Mouse (Mus musculus) neural tube, embryonic 15.5 days (tissue): Measurements from ENCODE around the gene Mfap1a. TPM values are rescaled to one million over a fixed set of nuclear protein-coding genes. Genes with fewer than 3 reads are reported as not detected.

Source experiments
- ATAC-seq: fragments of 200-750 bp; cut with Nextera tagmentation; 2 replicates; pipeline ENCODE4 v1.8.0; 2017; ENCODE audit warnings: mild to moderate bottlenecking, moderate TSS enrichment, moderate library complexity; ENCODE audit not compliant: low FRiP score
- H3K27ac ChIP-seq: fragments of 300-500 bp; sonication (generic); replicated peaks from 2 replicates; pipeline ENCODE4 v1.5.1; 2015; ENCODE audit warnings: mild to moderate bottlenecking, inconsistent platforms
- H3K27me3 ChIP-seq: fragments of 300-500 bp; sonication (generic); replicated peaks from 2 replicates; pipeline ENCODE4 v1.6.1; 2015; ENCODE audit warnings: inconsistent platforms
- H3K36me3 ChIP-seq: fragments of 300-500 bp; sonication (generic); 2 replicates; pipeline ENCODE4 v1.6.1; 2015; ENCODE audit warnings: inconsistent platforms
- H3K4me1 ChIP-seq: fragments of 300-500 bp; sonication (generic); 2 replicates; pipeline ENCODE4 v1.6.1; 2015; ENCODE audit warnings: inconsistent platforms
- H3K4me2 ChIP-seq: fragments of 300-500 bp; sonication (generic); 2 replicates; pipeline ENCODE4 v1.6.1; 2015; ENCODE audit warnings: inconsistent platforms, mild to moderate bottlenecking, moderate library complexity
- H3K4me3 ChIP-seq: fragments of 300-500 bp; sonication (generic); replicated peaks from 2 replicates; pipeline ENCODE4 v1.5.1; 2015; ENCODE audit warnings: mild to moderate bottlenecking, inconsistent platforms
- H3K9ac ChIP-seq: fragments of 300-500 bp; sonication (generic); replicated peaks from 2 replicates; pipeline ENCODE4 v1.6.1; 2015; ENCODE audit warnings: mild to moderate bottlenecking, inconsistent platforms
- H3K9me3 ChIP-seq: fragments of 300-500 bp; sonication (generic); replicated peaks from 2 replicates; pipeline ENCODE4 v1.6.1; 2016; ENCODE audit warnings: inconsistent platforms
- WGBS: fragments of 180-500 bp; shearing (Covaris S2); methylation state at CpG from one replicate; pipeline ENCODE4 v1.1.7; 2015; ENCODE audit warnings: mixed read lengths; 5-methylcytosine and 5-hydroxymethylcytosine counted together
- microRNA-seq: library from miRNA; unstranded; fragments of <30 nt; microRNA quantifications from one replicate; pipeline ENCODE4, GENCODE M21; 2017
- polyA plus RNA-seq: library from polyadenylated mRNA; unstranded; fragments of >200 nt; fragmentation: Nextera tagmentation; extraction: Ambion mirVana; gene quantifications from 2 replicates; pipeline ENCODE4 v1.2.1, GENCODE M21; 2015

Mfap1a gene
- polyA plus RNA-seq, 1 experiment from 2014 or later, result 27.8 TPM

- Histone ChIP-seq H3K9me3 (no peaks in the 10 kb centered on the region), H3K4me3 (peak within 1 kb of the TSS; percentile 100), H3K27ac (peak within 1 kb of the TSS; percentile 98), H3K27me3 (no peaks in the 10 kb centered on the region), H3K4me1 (peaks cover 26% of the 10 kb centered on the region), H3K36me3 (peaks cover 24% of the 10 kb centered on the region), H3K4me2 (peak within 1 kb of the TSS; percentile 87), H3K9ac (peak within 1 kb of the TSS; percentile 96)
- peak; percentile 98 for ATAC-seq
- 2% methylated on average over 72 of the region's 74 CpGs for WGBS
Measured at GRCm38 (mm10) chr2:121448739-121449535, 57.5 kb downstream of the Mfap1a start, which contains the start of gene Serf2. Gene Serf2 (plus strand): TSS chr2:121449195.

- ATAC-seq, result no peak
- peak overlapping the region; percentile 34; the same call in 1 of the 2 replicates for H3K9ac ChIP-seq
- H3K36me3 ChIP-seq, result peaks cover 16% of the 10 kb centered on the region
- H3K27ac ChIP-seq, result peak overlapping the region; percentile 98
- peak overlapping the region; percentile 100 for H3K4me3 ChIP-seq
- 19% methylated on average over 9 of the region's 9 CpGs for WGBS
- peaks cover 26% of the 10 kb centered on the region for H3K4me1 ChIP-seq
- peak overlapping the region; percentile 87 for H3K4me2 ChIP-seq
- no peaks in the 10 kb centered on the region for H3K27me3 ChIP-seq
- no peaks in the 10 kb centered on the region for H3K9me3 ChIP-seq
Measured at GRCm38 (mm10) chr2:121448136-121448535, 58.3 kb downstream of the Mfap1a start.

GRCm38 (mm10) chr2:121447006-121447405 is 59.5 kb downstream of the Mfap1a start:
- WGBS, result 92% methylated on average over 3 of the region's 3 CpGs
- peaks cover 35% of the 10 kb centered on the region for H3K4me1 ChIP-seq
- ATAC-seq, result no peak

DNA sequence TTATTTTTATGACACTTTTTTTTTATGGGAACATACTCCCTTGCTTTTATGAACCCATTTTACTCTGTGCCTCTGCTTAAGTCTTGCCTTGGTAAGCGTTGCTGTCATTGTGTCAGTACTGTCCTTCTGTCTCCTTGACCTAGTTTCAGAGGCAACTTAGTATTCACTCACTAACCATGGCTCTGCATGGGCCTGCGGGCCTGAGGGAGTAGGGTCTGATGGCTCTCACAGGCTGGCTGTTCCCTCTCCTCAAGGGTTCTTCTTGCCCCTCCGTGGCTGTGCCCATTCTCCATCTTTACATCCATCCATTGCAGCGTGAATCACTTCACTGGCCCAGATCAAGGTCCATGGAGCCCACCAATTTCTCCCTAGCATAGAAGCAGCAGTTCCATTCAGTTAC is 60.0 kb downstream of the Mfap1a start:
- no peak overlapping the region for H3K9ac ChIP-seq
- no peak overlapping the region for H3K4me2 ChIP-seq
- H3K36me3 ChIP-seq, result peaks cover 4% of the 10 kb centered on the region; the same call in 1 of the 2 replicates
- ATAC-seq, result no peak
- H3K27ac ChIP-seq, result no peak overlapping the region
- peaks cover 37% of the 10 kb centered on the region for H3K4me1 ChIP-seq
- peaks cover 15% of the 10 kb centered on the region for H3K27me3 ChIP-seq
- no peak overlapping the region for H3K4me3 ChIP-seq
- 88% methylated on average over 4 of the region's 4 CpGs for WGBS
- H3K9me3 ChIP-seq, result no peaks in the 10 kb centered on the region

More at GRCm38 (mm10) chr2:121447006-121447405, 59.5 kb downstream of the Mfap1a start:
- Histone ChIP-seq H3K9ac (no peak overlapping the region), H3K36me3 (peaks cover 5% of the 10 kb centered on the region; the same call in 1 of the 2 replicates), H3K9me3 (no peaks in the 10 kb centered on the region), H3K4me2 (no peak overlapping the region), H3K4me3 (no peak overlapping the region), H3K27ac (no peak overlapping the region), H3K27me3 (peaks cover 10% of the 10 kb centered on the region)

DNA sequence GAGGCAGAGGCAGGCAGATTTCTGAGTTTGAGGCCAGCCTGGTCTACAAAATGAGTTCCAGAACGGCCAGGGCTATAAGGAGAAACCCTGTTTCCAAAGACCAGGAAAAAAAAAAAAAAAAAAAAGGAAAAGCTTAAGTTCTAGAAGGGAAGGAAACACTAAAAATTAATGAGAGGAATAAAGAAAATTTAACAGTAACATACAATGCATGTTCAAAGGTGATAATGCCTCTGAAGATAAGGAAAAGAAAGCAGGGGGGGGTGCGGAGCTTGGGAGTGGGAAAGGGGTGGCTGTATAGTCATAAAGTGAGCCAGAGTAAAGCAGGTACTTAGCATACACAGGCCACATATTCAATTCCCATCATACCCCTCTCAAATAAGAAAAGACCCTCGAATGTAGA is 61.3 kb downstream of the Mfap1a start:
- H3K27ac ChIP-seq, result no peak overlapping the region

DNA sequence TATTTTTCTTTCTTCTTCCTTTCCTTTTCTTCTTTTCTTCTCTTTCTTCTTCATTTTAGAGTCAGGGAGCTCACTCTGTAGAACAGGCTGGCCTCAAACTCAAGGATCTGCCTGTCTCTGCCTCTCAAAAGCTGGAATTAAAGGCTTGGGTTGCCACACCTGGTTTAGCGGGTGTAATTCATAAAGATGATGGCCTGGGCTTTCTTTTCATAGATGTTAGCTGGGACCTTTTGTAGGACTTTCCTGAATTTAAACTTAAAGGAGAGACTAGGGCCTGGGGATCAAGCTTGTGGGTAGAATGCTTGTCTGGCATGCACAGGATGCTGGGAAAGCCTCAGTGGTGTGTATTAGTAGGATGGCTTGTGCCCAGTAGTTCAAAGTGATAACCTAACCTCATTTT is 62.3 kb downstream of the Mfap1a start, which contains the start of gene Ell3:
Gene Ell3 (minus strand): TSS at position 101 of the 400 bp plus-strand sequence.
- WGBS, result 81% methylated on average over 1 of the region's 1 CpGs
- ATAC-seq, result no peak
- H3K9me3 ChIP-seq, result no peaks in the 10 kb centered on the region
- H3K27me3 ChIP-seq, result peaks cover 25% of the 10 kb centered on the region
- peak within 1 kb of the TSS; percentile 62 for H3K4me2 ChIP-seq
- 0 out of 2 replicates have a peak within 1 kb of the TSS, but pooled peaks have one; percentile 3 for H3K9ac ChIP-seq
- H3K4me3 ChIP-seq, result no peak within 1 kb of the TSS; the same call in 1 of the 2 replicates
- no peak within 1 kb of the TSS for H3K27ac ChIP-seq
- H3K4me1 ChIP-seq, result peaks cover 24% of the 10 kb centered on the region
- peaks cover 8% of the 10 kb centered on the region for H3K36me3 ChIP-seq

More for the DNA sequence above, 61.3 kb downstream of the Mfap1a start:
- Histone ChIP-seq H3K36me3 (no peaks in the 10 kb centered on the region), H3K4me3 (no peak overlapping the region), H3K4me1 (peaks cover 25% of the 10 kb centered on the region), H3K9ac (no peak overlapping the region), H3K9me3 (no peaks in the 10 kb centered on the region), H3K27me3 (peaks cover 25% of the 10 kb centered on the region), H3K4me2 (no peak overlapping the region)
- no peak for ATAC-seq
- 85% methylated on average over 3 of the region's 3 CpGs for WGBS

DNA sequence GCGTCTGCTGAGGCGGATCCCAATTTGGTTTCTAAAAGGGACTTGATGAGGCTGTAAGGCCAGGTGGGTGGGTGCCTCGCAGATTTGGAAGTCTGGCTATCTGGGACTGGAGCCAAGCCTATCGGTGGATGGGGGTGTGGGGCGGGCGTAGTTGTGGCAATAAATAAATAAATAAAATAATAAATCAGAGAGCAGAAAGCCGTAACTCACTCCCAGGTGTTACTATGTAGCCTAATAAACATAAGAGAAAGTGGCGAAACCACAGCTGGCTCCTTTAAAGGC is 63.5 kb downstream of the Mfap1a start:
- peaks cover 17% of the 10 kb centered on the region for H3K4me1 ChIP-seq
- peaks cover 20% of the 10 kb centered on the region for H3K36me3 ChIP-seq
- H3K27me3 ChIP-seq, result peaks cover 25% of the 10 kb centered on the region
- ATAC-seq, result no peak
- 0 out of 2 replicates have a peak overlapping the region, but pooled peaks have one; percentile 3 for H3K9ac ChIP-seq
- H3K9me3 ChIP-seq, result no peaks in the 10 kb centered on the region
- H3K27ac ChIP-seq, result no peak overlapping the region
- 4% methylated on average over 8 of the region's 8 CpGs for WGBS
- H3K4me3 ChIP-seq, result peak overlapping the region; percentile 33
- peak overlapping the region; percentile 62 for H3K4me2 ChIP-seq

DNA sequence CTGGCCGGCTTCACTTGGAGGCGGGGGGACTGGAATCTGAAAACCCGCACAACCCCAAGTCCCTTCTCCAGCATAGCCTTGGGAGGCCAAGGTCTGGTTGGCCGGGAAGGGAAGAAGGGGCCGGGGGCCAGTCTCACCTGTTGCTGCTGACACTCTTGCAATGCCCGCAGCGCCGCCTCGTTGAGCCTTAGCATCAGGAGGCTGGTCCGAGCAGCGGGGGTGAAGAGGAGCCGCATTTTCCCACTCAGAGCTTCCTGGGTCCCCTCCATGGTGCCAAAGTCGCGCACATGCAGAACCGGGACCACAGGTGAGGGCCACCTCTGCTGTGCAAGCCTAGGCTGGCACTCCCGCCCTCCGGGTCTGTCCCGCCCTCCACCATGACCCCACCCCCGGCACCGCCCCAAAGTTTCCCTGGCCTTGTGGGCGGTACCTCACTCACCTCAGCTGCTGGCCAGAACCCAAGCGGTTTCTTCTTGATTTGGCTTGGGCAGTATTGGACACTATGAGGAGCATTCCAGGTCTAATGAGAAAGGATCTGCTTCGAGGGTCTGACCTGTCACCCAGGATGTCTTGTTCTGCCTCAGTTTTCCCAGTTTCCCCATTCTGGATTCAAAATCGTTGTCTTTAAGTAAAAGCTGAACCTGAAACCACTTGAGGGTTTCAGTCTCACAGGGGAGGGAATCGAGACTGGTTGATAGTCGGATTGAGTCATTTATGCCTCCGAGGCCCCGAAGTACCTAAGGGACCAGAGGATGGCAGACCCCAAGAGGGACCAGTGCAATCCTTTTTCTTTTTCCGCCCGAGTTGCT is 64.0 kb downstream of the Mfap1a start:
- H3K9ac ChIP-seq, result 0 out of 2 replicates have a peak overlapping the region, but pooled peaks have one; percentile 3

More for the DNA sequence above, 64.0 kb downstream of the Mfap1a start:
- Histone ChIP-seq H3K36me3 (peaks cover 25% of the 10 kb centered on the region), H3K9me3 (no peaks in the 10 kb centered on the region), H3K4me2 (peak overlapping the region; percentile 62), H3K27ac (no peak overlapping the region), H3K4me1 (peaks cover 15% of the 10 kb centered on the region), H3K4me3 (peak overlapping the region; percentile 33), H3K27me3 (peaks cover 25% of the 10 kb centered on the region)
- no peak for ATAC-seq
- 2% methylated on average over 30 of the region's 30 CpGs for WGBS

Small RNA genes within 50 kb of the gene (microRNA-seq; reads per million reads assigned to microRNA genes)
- gene Gm22953, result not detected

Other genes starting within 250 kb of the Mfap1a start
- gene Trp53bp1, start 235.3 kb downstream of the Mfap1a start, polyA plus RNA-seq, result 131 and 146 TPM in 2 replicates
- 32.5 and 38.6 TPM in 2 replicates for gene Map1a, start 217.1 kb downstream of the Mfap1a start, polyA plus RNA-seq
- gene Ppip5k1, start 151.3 kb downstream of the Mfap1a start, polyA plus RNA-seq, result 20.5 and 22.0 TPM in 2 replicates
- gene Ckmt1, start 149.0 kb downstream of the Mfap1a start, polyA plus RNA-seq, result 131 and 149 TPM in 2 replicates
- not detected in 2 replicates for gene Strc, start 119.5 kb downstream of the Mfap1a start, polyA plus RNA-seq
- gene Pdia3, start 92.9 kb downstream of the Mfap1a start, polyA plus RNA-seq, result 400 and 471 TPM in 2 replicates
- 3.0 and 5.7 TPM in 2 replicates for gene Catsper2, start 92.9 kb downstream of the Mfap1a start, polyA plus RNA-seq
- 2.6 and 3.6 TPM in 2 replicates for gene Ell3, start 62.4 kb downstream of the Mfap1a start, polyA plus RNA-seq
- gene Serf2, start 57.5 kb downstream of the Mfap1a start, polyA plus RNA-seq, result 297 and 319 TPM in 2 replicates
- 118 and 120 TPM in 2 replicates for gene Hypk, start 53.4 kb downstream of the Mfap1a start, polyA plus RNA-seq
- gene Serinc4, start 49.9 kb downstream of the Mfap1a start, polyA plus RNA-seq, result 0.63 and 0.92 TPM in 2 replicates
- gene Mfap1b, start 32.6 kb downstream of the Mfap1a start, polyA plus RNA-seq, result 67.8 and 71.5 TPM in 2 replicates
- gene Wdr76, start 58 bp upstream of the Mfap1a start, polyA plus RNA-seq, result 3.4 and 5.3 TPM in 2 replicates